In genomic region chr17:17592926-17593325, GRCm38 (mm10) we compare ENCODE assay signal across 14 mouse cellular contexts. TPM values are rescaled to one million over a fixed set of nuclear protein-coding genes. Genes with fewer than 3 reads are reported as not detected.
DNase-seq lines count a peak whose midpoint lies in the region; ATAC-seq and TF ChIP-seq lines count a peak whose summit lies in the region.
"Had no signal": no experiment of that assay in that cellular context is flagged by ENCODE, and none has a peak within 500 bp of the region (broad histone marks: within the 10 kb centered on the region; RNA-seq: fewer than 3 reads in every experiment).

No protein-coding gene starts in this region.

- TF ChIP-seq EP300 in heart, postnatal 0 days (IDR thresholded peaks at IDR 0.05; ENCODE audit: low read depth): peak; percentile 55; the same call in 1 of the 2 replicates

- 77% methylated on average over 1 of the region's 1 CpGs for WGBS in embryonic facial prominence, embryonic 14.5 days
- WGBS in embryonic facial prominence, embryonic 10.5 days: 87% methylated on average over 1 of the region's 1 CpGs
- WGBS in heart, postnatal 0 days: 2% methylated on average over 1 of the region's 1 CpGs
- WGBS in hindbrain, embryonic 11.5 days: 92% methylated on average over 1 of the region's 1 CpGs

- no peaks in the 10 kb centered on the region for H3K4me1 ChIP-seq in embryonic facial prominence, embryonic 14.5 days (ENCODE audit: control insufficient read depth, insufficient read depth, low read length)
- no peaks in the 10 kb centered on the region for H3K4me1 ChIP-seq in embryonic facial prominence, embryonic 10.5 days
- H3K4me1 ChIP-seq in heart, postnatal 0 days (ENCODE audit: control insufficient read depth, insufficient read depth): peaks cover 21% of the 10 kb centered on the region
- H3K4me1 ChIP-seq in hindbrain, embryonic 11.5 days (replicated peaks; ENCODE audit: control insufficient read depth, insufficient read depth, low read length): no peaks in the 10 kb centered on the region
- H3K4me1 ChIP-seq: midbrain, embryonic 10.5 days had no signal

- DNase-seq in embryonic facial prominence, embryonic 14.5 days (ENCODE audit: low spot score): peak; percentile 26
- DNase-seq in embryonic facial prominence, embryonic 10.5 days (ENCODE audit: low spot score): no peak
- DNase-seq in left cerebral cortex, adult 18-20 months (ENCODE audit: low spot score in 2 of 2): peak; percentile 34 to 48
- no peak for DNase-seq in left cerebral cortex, postnatal 4 days
- DNase-seq in NIH3T3 (ENCODE audit: low read depth): peak; percentile 43
- peak; percentile 92 for DNase-seq in heart, postnatal 0 days (ENCODE audit: low spot score)
- no peak for DNase-seq in hindbrain, embryonic 11.5 days (ENCODE audit: low spot score)
- DNase-seq: gastrocnemius, postnatal 25 days; kidney, postnatal 4 days; liver, embryonic 13.5 days; thymus, adult 2 months had no signal

- no peaks in the 10 kb centered on the region for H3K9me3 ChIP-seq in embryonic facial prominence, embryonic 14.5 days (ENCODE audit: control insufficient read depth, low read length)
- no peaks in the 10 kb centered on the region for H3K9me3 ChIP-seq in embryonic facial prominence, embryonic 10.5 days
- H3K9me3 ChIP-seq in heart, postnatal 0 days (replicated peaks; ENCODE audit: control insufficient read depth, low read length): no peaks in the 10 kb centered on the region
- H3K9me3 ChIP-seq in hindbrain, embryonic 11.5 days (ENCODE audit: control insufficient read depth, low read length): no peaks in the 10 kb centered on the region
- H3K9me3 ChIP-seq: liver, embryonic 13.5 days; midbrain, embryonic 10.5 days had no signal

- H3K36me3 ChIP-seq in embryonic facial prominence, embryonic 14.5 days (ENCODE audit: control insufficient read depth, insufficient read depth, low read length): no peaks in the 10 kb centered on the region
- no peaks in the 10 kb centered on the region; the same call in 1 of the 2 replicates for H3K36me3 ChIP-seq in embryonic facial prominence, embryonic 10.5 days (replicated peaks)
- H3K36me3 ChIP-seq in heart, postnatal 0 days (replicated peaks; ENCODE audit: control insufficient read depth, insufficient read depth, low read length): 0 out of 2 replicates have a peak, but pooled peaks cover 3% of the 10 kb centered on the region
- H3K36me3 ChIP-seq in hindbrain, embryonic 11.5 days (ENCODE audit: control insufficient read depth, insufficient read depth, low read length): no peaks in the 10 kb centered on the region

- no peaks in the 10 kb centered on the region for H3K27me3 ChIP-seq in embryonic facial prominence, embryonic 14.5 days (replicated peaks; ENCODE audit: control insufficient read depth, insufficient read depth, low read length)
- no peaks in the 10 kb centered on the region for H3K27me3 ChIP-seq in embryonic facial prominence, embryonic 10.5 days (replicated peaks; ENCODE audit: low read depth, poor library complexity, severe bottlenecking)
- no peaks in the 10 kb centered on the region for H3K27me3 ChIP-seq in heart, postnatal 0 days (ENCODE audit: control insufficient read depth, insufficient read depth, low read length)
- no peaks in the 10 kb centered on the region for H3K27me3 ChIP-seq in hindbrain, embryonic 11.5 days (ENCODE audit: control insufficient read depth, insufficient read depth, low read length)
- H3K27me3 ChIP-seq: liver, embryonic 13.5 days had no signal

- ATAC-seq in embryonic facial prominence, embryonic 14.5 days (ENCODE audit: low read depth): no peak
- peak; percentile 98 for ATAC-seq in heart, postnatal 0 days (ENCODE audit: insufficient read depth, low read depth)
- ATAC-seq in hindbrain, embryonic 11.5 days (ENCODE audit: low FRiP score): no peak
- ATAC-seq in activated CD4-positive, CD25-positive, alpha-beta regulatory T cell, adult 4 months: no peak
- ATAC-seq: inflammation-experienced regulatory T-cells, adult 6 months had no signal

- no peak overlapping the region for H3K4me3 ChIP-seq in embryonic facial prominence, embryonic 14.5 days (ENCODE audit: low read depth, low read length)
- no peak overlapping the region for H3K4me3 ChIP-seq in embryonic facial prominence, embryonic 10.5 days
- no peak overlapping the region for H3K4me3 ChIP-seq in heart, postnatal 0 days (ENCODE audit: low read depth, low read length)
- H3K4me3 ChIP-seq in hindbrain, embryonic 11.5 days (ENCODE audit: low read depth, low read length): no peak overlapping the region
- H3K4me3 ChIP-seq: liver, embryonic 13.5 days; midbrain, embryonic 10.5 days had no signal

- no peak overlapping the region for H3K9ac ChIP-seq in embryonic facial prominence, embryonic 14.5 days (ENCODE audit: low read depth, low read length)
- H3K9ac ChIP-seq in heart, postnatal 0 days (replicated peaks; ENCODE audit: low read depth, low read length): no peak overlapping the region
- no peak overlapping the region for H3K9ac ChIP-seq in hindbrain, embryonic 11.5 days (ENCODE audit: low read depth, low read length)
- H3K9ac ChIP-seq: liver, embryonic 13.5 days had no signal

- no peak for TF ChIP-seq CTCF in heart, postnatal 0 days (IDR thresholded peaks at IDR 0.05; ENCODE audit: low read depth)

- intact Hi-C loops in left cerebral cortex, postnatal 4 days (cut with DNase I): no loop called here

- no peak overlapping the region for H3K4me2 ChIP-seq in embryonic facial prominence, embryonic 14.5 days (ENCODE audit: low read depth, low read length)
- no peak overlapping the region; the same call in 1 of the 2 replicates for H3K4me2 ChIP-seq in heart, postnatal 0 days (ENCODE audit: low read depth, low read length)
- no peak overlapping the region for H3K4me2 ChIP-seq in hindbrain, embryonic 11.5 days (replicated peaks; ENCODE audit: low read depth, low read length)
- H3K4me2 ChIP-seq: liver, embryonic 13.5 days had no signal

- no peak overlapping the region for H3K27ac ChIP-seq in embryonic facial prominence, embryonic 14.5 days (replicated peaks; ENCODE audit: low read depth, low read length)
- H3K27ac ChIP-seq in embryonic facial prominence, embryonic 10.5 days (replicated peaks): no peak overlapping the region
- peak overlapping the region; percentile 86 for H3K27ac ChIP-seq in heart, postnatal 0 days (ENCODE audit: low read depth)
- no peak overlapping the region for H3K27ac ChIP-seq in hindbrain, embryonic 11.5 days (ENCODE audit: low read depth, low read length)
- H3K27ac ChIP-seq: liver, embryonic 13.5 days; midbrain, embryonic 10.5 days had no signal

RNA-seq across cellular contexts. Expression of gene Lnpep, which starts 31.9 kb away (rescaled TPM):
- 8.8 and 9.4 TPM in 2 replicates for polyA plus RNA-seq in embryonic facial prominence, embryonic 14.5 days (2014; fragmentation: Nextera tagmentation; extraction: Ambion mirVana)
- polyA plus RNA-seq in embryonic facial prominence, embryonic 10.5 days (2016; fragmentation: Nextera tagmentation; extraction: Ambion mirVana): 6.3 and 7.7 TPM in 2 replicates
- 100 to 1,000 TPM in 1 of 2 experiments, 10 to 100 TPM in 1; 99.9 to 105 TPM for total RNA-seq in left cerebral cortex, adult 18-20 months (2021)
- total RNA-seq in left cerebral cortex, postnatal 4 days (2021): 10 to 100 TPM; 48.2 to 57.5 TPM
- total RNA-seq in heart, postnatal 0 days (2014; rRNA removed; ENCODE audit: low replicate concordance): 53.0 and 56.2 TPM in 2 replicates
- 10.0 and 10.3 TPM in 2 replicates for polyA plus RNA-seq in heart, postnatal 0 days (2015; fragmentation: Nextera tagmentation; extraction: Ambion mirVana)
- 7.1 and 10.7 TPM in 2 replicates for polyA plus RNA-seq in hindbrain, embryonic 11.5 days (2014; fragmentation: Nextera tagmentation; extraction: Ambion mirVana)
- polyA plus RNA-seq in activated CD4-positive, CD25-positive, alpha-beta regulatory T cell, adult 4 months (2017; shearing (Covaris generic)): 10 to 100 TPM; 31.8 to 33.2 TPM

Comparison
In these comparisons a context has a peak if more than half of its experiments do, and no peak if none do; other contexts are left out.
1. DNase-seq: peak in embryonic facial prominence, embryonic 14.5 days (single experiment), left cerebral cortex, adult 18-20 months (2 of 2), NIH3T3 (single experiment) and heart, postnatal 0 days (single experiment); none in embryonic facial prominence, embryonic 10.5 days (single experiment), left cerebral cortex, postnatal 4 days (single experiment) and hindbrain, embryonic 11.5 days (single experiment).